Mouse (Mus musculus): ENCODE measurements at regions not wholly inside any gene's neighbourhood (a gene's known extent, or its start where the extent isn't known, plus 50 kb on each side); places are given as distances from the start of the nearest gene placed in this dataset.

GRCm38 (mm10) chr8:109245526-109245925 lies 248.3 kb upstream of the Pmfbp1 start:
- H3K27me3 ChIP-seq (replicated peaks) = no peaks in the 10 kb centered on the region
- no peaks in the 10 kb centered on the region for H3K4me1 ChIP-seq (ENCODE audit: control insufficient read depth in 1 of 2, insufficient read depth in 2 of 2)
- H3K27ac ChIP-seq (ENCODE audit: insufficient read depth, low read depth) = no peak overlapping the region
- H3K4me2 ChIP-seq (ENCODE audit: insufficient read depth, low read depth, poor library complexity, severe bottlenecking) = no peak overlapping the region
- in situ Hi-C loops (cut with MboI; ENCODE audit: low pct_ligation_motif_present, low pct_unique_long_range_greater_than_20kb, low sequenced_read_pairs) = no loop called here
- no peak overlapping the region for H3K9ac ChIP-seq (ENCODE audit: insufficient read depth, low read depth)
- no peak overlapping the region for H3K4me3 ChIP-seq (replicated peaks in 1 of 3; ENCODE audit: low read depth in 2 of 3, low read length in 2 of 3, poor library complexity in 1 of 3)
- H3K36me3 ChIP-seq (replicated peaks in 1 of 2; ENCODE audit: control insufficient read depth in 1 of 2, insufficient read depth in 1 of 2, low read length in 1 of 2) = no peaks in the 10 kb centered on the region
- no peak for DNase-seq (ENCODE audit: extremely low read depth)
- TF ChIP-seq ZMIZ1 (IDR thresholded peaks at IDR 0.05; ENCODE audit: low read depth, low read length) (no peak), CTCF (conservative IDR thresholded peaks at IDR 0.05 in 1 of 2, IDR thresholded peaks at IDR 0.05 in 1 of 2; ENCODE audit: low read depth in 2 of 2, low read length in 2 of 2) (no peak), UBTF (IDR thresholded peaks at IDR 0.05; ENCODE audit: low read depth, low read length) (no peak), HCFC1 (IDR thresholded peaks at IDR 0.05; ENCODE audit: low read depth, low read length) (no peak), POLR2AphosphoS2 (IDR thresholded peaks at IDR 0.05; ENCODE audit: low read depth, low read length) (no peak), ZKSCAN1 (IDR thresholded peaks at IDR 0.05; ENCODE audit: borderline replicate concordance, low read depth, low read length) (no peak), SMC3 (IDR thresholded peaks at IDR 0.05; ENCODE audit: low read depth, low read length) (no peak), RCOR1 (conservative IDR thresholded peaks at IDR 0.05; ENCODE audit: low read depth, low read length) (no peak), E2F4 (IDR thresholded peaks at IDR 0.05; ENCODE audit: insufficient replicate concordance, low read depth, low read length) (no peak), CHD2 (IDR thresholded peaks at IDR 0.05; ENCODE audit: low read length) (no peak), CHD1 (IDR thresholded peaks at IDR 0.05; ENCODE audit: low read depth, low read length) (no peak), TCF12 (IDR thresholded peaks at IDR 0.05; ENCODE audit: low read depth, low read length) (no peak), PAX5 (IDR thresholded peaks at IDR 0.05; ENCODE audit: low read length) (no peak), RAD21 (IDR thresholded peaks at IDR 0.05; ENCODE audit: low read depth, low read length) (no peak), MEF2A (IDR thresholded peaks at IDR 0.05; ENCODE audit: borderline replicate concordance, low read depth, low read length) (no peak), ELF1 (IDR thresholded peaks at IDR 0.05; ENCODE audit: low read depth, low read length) (no peak), IRF4 (IDR thresholded peaks at IDR 0.05; ENCODE audit: low read depth, low read length) (no peak), NRF1 (IDR thresholded peaks at IDR 0.05; ENCODE audit: low read depth, low read length) (no peak)
- H3K79me2 ChIP-seq (replicated peaks; ENCODE audit: control insufficient read depth, extremely low read depth, insufficient read depth, poor library complexity, severe bottlenecking) = no peaks in the 10 kb centered on the region
- dilution Hi-C loops (cut with MboI; ENCODE audit: extremely low pct_ligation_motif_present, extremely low pct_unique_long_range_greater_than_20kb, low sequenced_read_pairs) = no loop called here
- no peaks in the 10 kb centered on the region for H3K9me3 ChIP-seq (replicated peaks; ENCODE audit: low read length)

GRCm38 (mm10) chr8:109247875-109248274 lies 246.0 kb upstream of the Pmfbp1 start:
- Histone ChIP-seq H3K9ac (ENCODE audit: insufficient read depth, low read depth) (no peak overlapping the region), H3K4me3 (replicated peaks in 1 of 3; ENCODE audit: low read depth in 2 of 3, low read length in 2 of 3, poor library complexity in 1 of 3) (no peak overlapping the region), H3K9me3 (replicated peaks; ENCODE audit: low read length) (no peaks in the 10 kb centered on the region), H3K4me1 (ENCODE audit: control insufficient read depth in 1 of 2, insufficient read depth in 2 of 2) (peaks cover 0 to 4% of the 10 kb centered on the region in 2 experiments; a peak in 1 of 4 replicates), H3K27me3 (replicated peaks) (no peaks in the 10 kb centered on the region), H3K36me3 (replicated peaks in 1 of 2; ENCODE audit: control insufficient read depth in 1 of 2, insufficient read depth in 1 of 2, low read length in 1 of 2) (no peaks in the 10 kb centered on the region), H3K27ac (ENCODE audit: insufficient read depth, low read depth) (no peak overlapping the region), H3K4me2 (ENCODE audit: insufficient read depth, low read depth, poor library complexity, severe bottlenecking) (no peak overlapping the region), H3K79me2 (replicated peaks; ENCODE audit: control insufficient read depth, extremely low read depth, insufficient read depth, poor library complexity, severe bottlenecking) (no peaks in the 10 kb centered on the region)
- dilution Hi-C loops (cut with MboI; ENCODE audit: extremely low pct_ligation_motif_present, extremely low pct_unique_long_range_greater_than_20kb, low sequenced_read_pairs) (no loop called here), in situ Hi-C loops (cut with MboI; ENCODE audit: low pct_ligation_motif_present, low pct_unique_long_range_greater_than_20kb, low sequenced_read_pairs) (no loop called here)
- TF ChIP-seq MXI1 (IDR thresholded peaks at IDR 0.05; ENCODE audit: low read depth, low read length) = no peak
- no peak for TF ChIP-seq CHD1 (IDR thresholded peaks at IDR 0.05; ENCODE audit: low read depth, low read length)
- peak in 1 of 2 experiments; percentile 31; a peak in 2 of 4 replicates for TF ChIP-seq CTCF (conservative IDR thresholded peaks at IDR 0.05 in 1 of 2, IDR thresholded peaks at IDR 0.05 in 1 of 2; ENCODE audit: low read depth in 2 of 2, low read length in 2 of 2)
- TF ChIP-seq NELFE (IDR thresholded peaks at IDR 0.05; ENCODE audit: low read depth, low read length) = no peak
- no peak for TF ChIP-seq POLR2A (IDR thresholded peaks at IDR 0.05; ENCODE audit: low read depth, low read length)
- no peak for TF ChIP-seq KAT2A (IDR thresholded peaks at IDR 0.05; ENCODE audit: insufficient replicate concordance, low read length)
- TF ChIP-seq RAD21 (IDR thresholded peaks at IDR 0.05; ENCODE audit: low read depth, low read length) = peak; percentile 34
- no peak for TF ChIP-seq MAZ (IDR thresholded peaks at IDR 0.05; ENCODE audit: low read depth, low read length)
- DNase-seq (ENCODE audit: extremely low read depth) = no peak

Data from CH12.LX (cell line).